Mouse (Mus musculus) liver, embryonic 14.5 days (tissue): ENCODE measurements around the gene Gpd2. TPM values are rescaled to one million over a fixed set of nuclear protein-coding genes. Genes with fewer than 3 reads are reported as not detected.

Experiments used
- ATAC-seq: fragments of 200-750 bp; cut with Nextera tagmentation; 2 replicates; pipeline ENCODE4 v1.8.0; 2017; ENCODE audit warnings: moderate number of reproducible peaks, mild to moderate bottlenecking, moderate library complexity; ENCODE audit not compliant: insufficient read depth
- DNase-seq, 3 experiments: peaks; one replicate each; pipeline ENCODE4 v3.0.0-alpha.2; 2012 to 2013; ENCODE audit warnings: low read depth in 3 of 3, low spot score in 3 of 3
- H3K27ac ChIP-seq: fragments of 300-500 bp; sonication (generic); 2 replicates; pipeline ENCODE4 v1.5.1; 2014; ENCODE audit warnings: moderate library complexity, mild to moderate bottlenecking, control low read depth, inconsistent platforms
- H3K27me3 ChIP-seq: fragments of 300-500 bp; sonication (generic); 2 replicates; pipeline ENCODE4 v1.6.1; 2014; ENCODE audit warnings: mild to moderate bottlenecking, low read length, moderate library complexity; ENCODE audit not compliant: control insufficient read depth, insufficient read depth
- H3K36me3 ChIP-seq: fragments of 300-500 bp; sonication (generic); replicated peaks from 2 replicates; pipeline ENCODE4 v1.6.1; 2014; ENCODE audit warnings: low read depth; ENCODE audit not compliant: control insufficient read depth, insufficient read depth
- H3K4me1 ChIP-seq, 2 experiments: fragments of 200-500 bp in 1 of 2; fragments of 300-500 bp in 1 of 2; sonication (generic) in 1 of 2; replicated peaks; 2 replicates each; pipeline ENCODE4 v1.6.1; 2012 to 2014; ENCODE audit warnings: antibody characterized with exemption in 1 of 2, inconsistent platforms in 1 of 2, low read length in 1 of 2; ENCODE audit not compliant: control insufficient read depth in 2 of 2, insufficient read depth in 2 of 2
- H3K4me2 ChIP-seq: fragments of 300-500 bp; sonication (generic); 2 replicates; pipeline ENCODE4 v1.6.1; 2014; ENCODE audit warnings: low read depth, mild to moderate bottlenecking, control low read depth, moderate library complexity
- H3K4me3 ChIP-seq, 2 experiments: fragments of 200-500 bp in 1 of 2; fragments of 300-500 bp in 1 of 2; sonication (generic) in 1 of 2; 2 replicates each; pipeline ENCODE4 v1.5.1; 2012 to 2014; ENCODE audit warnings: low read depth in 2 of 2, low read length in 2 of 2, mild to moderate bottlenecking in 2 of 2, control low read depth in 1 of 2, inconsistent platforms in 1 of 2, moderate library complexity in 1 of 2; ENCODE audit not compliant: insufficient read depth in 1 of 2
- H3K9ac ChIP-seq: fragments of 300-500 bp; sonication (generic); replicated peaks from 2 replicates; pipeline ENCODE4 v1.6.1; 2014; ENCODE audit warnings: mild to moderate bottlenecking, control low read depth, moderate library complexity
- H3K9me3 ChIP-seq: fragments of 300-500 bp; sonication (generic); 2 replicates; pipeline ENCODE4 v1.6.1; 2016; ENCODE audit warnings: low read length, mixed read lengths; ENCODE audit not compliant: control insufficient read depth
- CTCF ChIP-seq: IDR thresholded peaks from 2 replicates; pipeline ENCODE4 v1.5.1; 2016; ENCODE audit warnings: antibody characterized with exemption, low read depth, control low read depth
- EP300 ChIP-seq: IDR thresholded peaks from 2 replicates; pipeline ENCODE4 v1.6.1; 2016; ENCODE audit warnings: antibody characterized with exemption, low read depth
- WGBS: fragments of 180-500 bp; shearing (Covaris S2); extraction: QIAGEN DNeasy Blood & Tissue Kit; methylation state at CpG from one replicate; pipeline ENCODE4 v1.1.7; 2014; ENCODE audit not compliant: insufficient replicate concordance; 5-methylcytosine and 5-hydroxymethylcytosine counted together
- polyA plus RNA-seq, 2 experiments: library from polyadenylated mRNA; depleted of rRNA in 1 of 2; stranded (reverse) in 1 of 2; unstranded in 1 of 2; fragments of >200 nt; fragmentation: Nextera tagmentation in 1 of 2; extraction: Ambion mirVana in 1 of 2; gene quantifications; 2 replicates each; pipeline versions ENCODE4 v1.2.1 to v1.2.3; 2012 to 2014

Gene Gpd2
- polyA plus RNA-seq (2012; rRNA removed) (1.5 and 2.1 TPM in 2 replicates), polyA plus RNA-seq (2014; fragmentation: Nextera tagmentation; extraction: Ambion mirVana) (4.7 and 5.9 TPM in 2 replicates)

GRCm38 (mm10) chr2:57237475-57237919 is at the start of gene Gpd2:
Gene Gpd2, plus strand, starts transcription at chr2:57237635.
- peak within 1 kb of the TSS; percentile 68 to 69 for H3K4me3 ChIP-seq
- H3K27me3 ChIP-seq: no peaks in the 10 kb centered on the region
- H3K4me2 ChIP-seq: peak within 1 kb of the TSS; percentile 89
- peak within 1 kb of the TSS; percentile 52 for H3K9ac ChIP-seq
- H3K4me1 ChIP-seq: peaks cover 0 to 4% of the 10 kb centered on the region in 2 experiments; a peak in 2 of 4 replicates
- 12% methylated on average over 20 of the region's 20 CpGs for WGBS
- no peak for TF ChIP-seq EP300
- TF ChIP-seq CTCF: no peak
- DNase-seq: no peak
- no peak within 1 kb of the TSS for H3K27ac ChIP-seq
- ATAC-seq: peak; percentile 3; the same call in 1 of the 2 replicates
- H3K36me3 ChIP-seq: no peaks in the 10 kb centered on the region
- no peaks in the 10 kb centered on the region for H3K9me3 ChIP-seq

GRCm38 (mm10) chr2:57188237-57188636 is 49.2 kb upstream of the Gpd2 start:
- WGBS: 47% methylated on average over 9 of the region's 9 CpGs
- DNase-seq (peak in 1 of 3 experiments; percentile 30), ATAC-seq (peak; percentile 45; the same call in 1 of the 2 replicates)

GRCm38 (mm10) chr2:57190884-57191283 is 46.6 kb upstream of the Gpd2 start:
- Histone ChIP-seq H3K9ac (no peak overlapping the region), H3K36me3 (no peaks in the 10 kb centered on the region), H3K9me3 (no peaks in the 10 kb centered on the region), H3K27me3 (no peaks in the 10 kb centered on the region), H3K4me2 (no peak overlapping the region), H3K4me1 (no peaks in the 10 kb centered on the region), H3K4me3 (no peak overlapping the region), H3K27ac (no peak overlapping the region)
- no peak for DNase-seq
- no peak for ATAC-seq
- TF ChIP-seq EP300 (no peak), CTCF (no peak)

More at GRCm38 (mm10) chr2:57188237-57188636, 49.2 kb upstream of the Gpd2 start:
- no peaks in the 10 kb centered on the region for H3K4me1 ChIP-seq
- no peak overlapping the region for H3K4me3 ChIP-seq
- H3K4me2 ChIP-seq: no peak overlapping the region
- no peak for TF ChIP-seq EP300
- no peak for TF ChIP-seq CTCF
- H3K36me3 ChIP-seq: no peaks in the 10 kb centered on the region
- no peak overlapping the region for H3K9ac ChIP-seq
- no peaks in the 10 kb centered on the region for H3K27me3 ChIP-seq
- H3K9me3 ChIP-seq: no peaks in the 10 kb centered on the region
- no peak overlapping the region for H3K27ac ChIP-seq

GRCm38 (mm10) chr2:57199046-57199445 is 38.4 kb upstream of the Gpd2 start:
- Histone ChIP-seq H3K27ac (no peak overlapping the region), H3K4me2 (no peak overlapping the region)
- WGBS: 56% methylated on average over 3 of the region's 3 CpGs

GRCm38 (mm10) chr2:57208472-57209083 is 28.9 kb upstream of the Gpd2 start:
- H3K27me3 ChIP-seq: no peaks in the 10 kb centered on the region
- DNase-seq (no peak), ATAC-seq (no peak)
- H3K4me3 ChIP-seq: no peak overlapping the region
- no peak overlapping the region for H3K4me2 ChIP-seq
- no peaks in the 10 kb centered on the region for H3K9me3 ChIP-seq
- WGBS: 32% methylated on average over 9 of the region's 9 CpGs
- no peak overlapping the region for H3K9ac ChIP-seq
- no peak overlapping the region for H3K27ac ChIP-seq
- no peaks in the 10 kb centered on the region for H3K36me3 ChIP-seq
- H3K4me1 ChIP-seq: 0 out of 4 replicates have a peak, but pooled peaks cover 0 to 3% of the 10 kb centered on the region in 2 experiments
- TF ChIP-seq EP300: no peak
- TF ChIP-seq CTCF: no peak

More at GRCm38 (mm10) chr2:57199046-57199445, 38.4 kb upstream of the Gpd2 start:
- no peak for TF ChIP-seq CTCF
- ATAC-seq: no peak
- Histone ChIP-seq H3K4me3 (no peak overlapping the region), H3K4me1 (no peaks in the 10 kb centered on the region; a peak in 1 of 4 replicates), H3K27me3 (no peaks in the 10 kb centered on the region), H3K9me3 (no peaks in the 10 kb centered on the region), H3K36me3 (no peaks in the 10 kb centered on the region), H3K9ac (no peak overlapping the region)
- no peak for DNase-seq
